ENCODE assay signal across 12 mouse cellular contexts in genomic region chr10:20834806-20835575, GRCm38 (mm10).
DNase-seq lines count a peak whose midpoint lies in the region; ATAC-seq and TF ChIP-seq lines count a peak whose summit lies in the region.
"Had no signal": no experiment of that assay in that cellular context is flagged by ENCODE, and none has a peak within 500 bp of the region (broad histone marks: within the 10 kb centered on the region; RNA-seq: fewer than 3 reads in every experiment).

No protein-coding gene starts in this region.

- H3K4me1 ChIP-seq in spleen, adult 2 months (ENCODE audit: control insufficient read depth, insufficient read depth, insufficient read length) = no peaks in the 10 kb centered on the region; the same call in 1 of the 2 replicates
- no peaks in the 10 kb centered on the region for H3K4me1 ChIP-seq in intestine, embryonic 16.5 days (ENCODE audit: control insufficient read depth, insufficient read depth, low read length)
- H3K4me1 ChIP-seq in hindbrain, embryonic 14.5 days (replicated peaks; ENCODE audit: control insufficient read depth, insufficient read depth, low read length) = no peaks in the 10 kb centered on the region

- no peak for TF ChIP-seq POLR2A in spleen, adult 2 months (IDR thresholded peaks at IDR 0.05; ENCODE audit: low read depth, low read length)

- H3K9me3 ChIP-seq in intestine, embryonic 16.5 days (ENCODE audit: control insufficient read depth, low read length) = no peaks in the 10 kb centered on the region
- no peaks in the 10 kb centered on the region for H3K9me3 ChIP-seq in hindbrain, embryonic 14.5 days (ENCODE audit: control insufficient read depth, low read length)

- peak; percentile 98 for ATAC-seq in granulocyte monocyte progenitor cell, adult 5-6 weeks (replicated peaks; ENCODE audit: poor library complexity, severe bottlenecking)
- ATAC-seq in intestine, embryonic 16.5 days = no peak
- ATAC-seq in hindbrain, embryonic 14.5 days (ENCODE audit: low FRiP score) = no peak

- H3K4me3 ChIP-seq in spleen, adult 2 months (ENCODE audit: extremely low read depth, insufficient read depth, insufficient read length) = peak overlapping the region; percentile 42; the same call in 1 of the 2 replicates
- peak overlapping the region; percentile 28 for H3K4me3 ChIP-seq in macrophage (ENCODE audit: inconsistent target)
- no peak overlapping the region for H3K4me3 ChIP-seq in intestine, embryonic 16.5 days (ENCODE audit: low read length)
- no peak overlapping the region for H3K4me3 ChIP-seq in hindbrain, embryonic 14.5 days (replicated peaks; ENCODE audit: low read length)
- H3K4me3 ChIP-seq: gastrocnemius, adult 2 months; myocyte had no signal

- WGBS in spleen, adult 2 months = 23% methylated on average over 11 of the region's 11 CpGs
- WGBS in macrophage (ENCODE audit: missing documents) = 16% methylated on average over 10 of the region's 11 CpGs
- 80% methylated on average over 11 of the region's 11 CpGs for WGBS in intestine, embryonic 16.5 days
- WGBS in hindbrain, embryonic 14.5 days = 91% methylated on average over 11 of the region's 11 CpGs

- no peak overlapping the region for H3K27ac ChIP-seq in spleen, adult 2 months (ENCODE audit: insufficient read depth, low read length)
- peak overlapping the region; percentile 98 for H3K27ac ChIP-seq in macrophage
- H3K27ac ChIP-seq in intestine, embryonic 16.5 days (ENCODE audit: low read length) = no peak overlapping the region
- H3K27ac ChIP-seq in hindbrain, embryonic 14.5 days = no peak overlapping the region
- H3K27ac ChIP-seq: gastrocnemius, adult 2 months had no signal

- no peak overlapping the region for H3K9ac ChIP-seq in intestine, embryonic 16.5 days (ENCODE audit: low read depth, low read length)
- no peak overlapping the region for H3K9ac ChIP-seq in hindbrain, embryonic 14.5 days

- no peak overlapping the region for H3K4me2 ChIP-seq in intestine, embryonic 16.5 days (ENCODE audit: low read depth, low read length)
- no peak overlapping the region for H3K4me2 ChIP-seq in hindbrain, embryonic 14.5 days (replicated peaks)

- peak; percentile 16 to 78 for DNase-seq in spleen, adult 2 months (ENCODE audit: low read depth in 1 of 2, low spot score in 2 of 2)
- no peak for DNase-seq in spleen, postnatal 14 days (ENCODE audit: low spot score in 2 of 2)
- DNase-seq in cerebellum, adult 11 months = no peak
- no peak for DNase-seq in hindbrain, embryonic 14.5 days (ENCODE audit: low spot score)
- DNase-seq: cerebellum, postnatal 10 days; gastrocnemius, adult 2 months; kidney, adult 11 months; right cerebral cortex, postnatal 4 days had no signal

- H3K27me3 ChIP-seq in spleen, adult 2 months (ENCODE audit: control insufficient read depth, insufficient read depth, low read length) = no peaks in the 10 kb centered on the region
- no peaks in the 10 kb centered on the region for H3K27me3 ChIP-seq in intestine, embryonic 16.5 days (replicated peaks; ENCODE audit: control insufficient read depth, insufficient read depth, low read length)
- no peaks in the 10 kb centered on the region for H3K27me3 ChIP-seq in hindbrain, embryonic 14.5 days (ENCODE audit: control insufficient read depth, insufficient read depth, low read length)

- no peaks in the 10 kb centered on the region for H3K79me2 ChIP-seq in macrophage (ENCODE audit: inconsistent target)

- no peak for TF ChIP-seq CTCF in spleen, adult 2 months (IDR thresholded peaks at IDR 0.05; ENCODE audit: extremely low read depth, insufficient read depth, insufficient read length, insufficient replicate concordance)

- no peaks in the 10 kb centered on the region for H3K36me3 ChIP-seq in spleen, adult 2 months (ENCODE audit: control insufficient read depth, insufficient read depth, low read length)
- no peaks in the 10 kb centered on the region for H3K36me3 ChIP-seq in macrophage (ENCODE audit: inconsistent target)
- H3K36me3 ChIP-seq in intestine, embryonic 16.5 days (ENCODE audit: control insufficient read depth, insufficient read depth, low read length) = no peaks in the 10 kb centered on the region
- H3K36me3 ChIP-seq in hindbrain, embryonic 14.5 days (replicated peaks; ENCODE audit: control insufficient read depth, insufficient read depth) = no peaks in the 10 kb centered on the region

Comparison
In these comparisons a context has a peak if more than half of its experiments do, and no peak if none do; other contexts are left out.
1. DNase-seq: peak in spleen, adult 2 months (2 of 2); none in spleen, postnatal 14 days (0 of 2), cerebellum, adult 11 months (single experiment) and hindbrain, embryonic 14.5 days (single experiment).
2. H3K4me3 ChIP-seq: peak in spleen, adult 2 months (single experiment) and macrophage (single experiment); none in intestine, embryonic 16.5 days (single experiment) and hindbrain, embryonic 14.5 days (single experiment).